Mouse (Mus musculus) lung, embryonic 14.5 days (tissue): ENCODE measurements around the gene Bmp2k. TPM values are rescaled to one million over a fixed set of nuclear protein-coding genes. Genes with fewer than 3 reads are reported as not detected.
A peak's percentile ranks its signal among the peaks of the same experiment; 100 is the strongest.

Source experiments
- ATAC-seq: fragments of 200-750 bp; cut with Nextera tagmentation; 2 replicates; pipeline ENCODE4 v1.8.0; 2017; ENCODE audit warnings: mild to moderate bottlenecking, moderate TSS enrichment, moderate library complexity; ENCODE audit not compliant: insufficient read depth
- DNase-seq: peaks from one replicate; pipeline ENCODE4 v3.0.0-alpha.2; 2015
- H3K27ac ChIP-seq: fragments of 300-500 bp; sonication (generic); 2 replicates; pipeline ENCODE4 v1.5.1; 2014; ENCODE audit warnings: low read depth, mild to moderate bottlenecking, moderate library complexity
- H3K27me3 ChIP-seq: fragments of 300-500 bp; sonication (generic); 2 replicates; pipeline ENCODE4 v1.6.1; 2014; ENCODE audit warnings: low read length, control low read depth; ENCODE audit not compliant: insufficient read depth
- H3K36me3 ChIP-seq: fragments of 300-500 bp; sonication (generic); 2 replicates; pipeline ENCODE4 v1.6.1; 2014; ENCODE audit warnings: control low read depth; ENCODE audit not compliant: insufficient read depth
- H3K4me1 ChIP-seq: fragments of 300-500 bp; sonication (generic); 2 replicates; pipeline ENCODE4 v1.6.1; 2014; ENCODE audit warnings: antibody characterized with exemption, control low read depth; ENCODE audit not compliant: insufficient read depth
- H3K4me2 ChIP-seq: fragments of 300-500 bp; sonication (generic); 2 replicates; pipeline ENCODE4 v1.6.1; 2014; ENCODE audit warnings: mild to moderate bottlenecking
- H3K4me3 ChIP-seq: fragments of 300-500 bp; sonication (generic); 2 replicates; pipeline ENCODE4 v1.5.1; 2014; ENCODE audit warnings: low read depth, low read length
- H3K9ac ChIP-seq: fragments of 300-500 bp; sonication (generic); 2 replicates; pipeline ENCODE4 v1.6.1; 2014
- H3K9me3 ChIP-seq: fragments of 300-500 bp; sonication (generic); 2 replicates; pipeline ENCODE4 v1.6.1; 2016; ENCODE audit warnings: low read depth, low read length, control low read depth
- CTCF ChIP-seq: IDR thresholded peaks from 2 replicates; pipeline ENCODE4 v1.5.1; 2016; ENCODE audit warnings: antibody characterized with exemption, low read depth
- WGBS: fragments of 180-500 bp; shearing (Covaris S2); extraction: QIAGEN DNeasy Blood & Tissue Kit; methylation state at CpG from one replicate; pipeline ENCODE4 v1.1.7; 2014; 5-methylcytosine and 5-hydroxymethylcytosine counted together
- polyA plus RNA-seq: library from polyadenylated mRNA; unstranded; fragments of >200 nt; fragmentation: Nextera tagmentation; extraction: Ambion mirVana; gene quantifications from 2 replicates; pipeline ENCODE4 v1.2.1, GENCODE M21; 2014

The Bmp2k gene
- polyA plus RNA-seq, 1 experiment from 2014 or later = 11.0 TPM

- no peak overlapping the region for H3K27ac ChIP-seq
- no peaks in the 10 kb centered on the region for H3K4me1 ChIP-seq
- no peaks in the 10 kb centered on the region for H3K27me3 ChIP-seq
- no peak overlapping the region for H3K4me2 ChIP-seq
- H3K9ac ChIP-seq = no peak overlapping the region
- H3K9me3 ChIP-seq = no peaks in the 10 kb centered on the region
- H3K4me3 ChIP-seq = no peak overlapping the region
- no peak for TF ChIP-seq CTCF
- WGBS = 46% methylated on average over 3 of the region's 3 CpGs
- no peak for ATAC-seq
- no peak for DNase-seq
- H3K36me3 ChIP-seq = no peaks in the 10 kb centered on the region
These were observed 23.8 kb upstream of the Bmp2k start for GRCm38 (mm10) chr5:96973714-96974113.

GRCm38 (mm10) chr5:96974661-96975060, 22.8 kb upstream of the Bmp2k start:
- Histone ChIP-seq H3K27ac (no peak overlapping the region), H3K36me3 (no peaks in the 10 kb centered on the region), H3K4me2 (no peak overlapping the region), H3K4me1 (no peaks in the 10 kb centered on the region; the same call in 1 of the 2 replicates), H3K9me3 (no peaks in the 10 kb centered on the region), H3K27me3 (no peaks in the 10 kb centered on the region), H3K4me3 (no peak overlapping the region), H3K9ac (no peak overlapping the region)
- ATAC-seq (no peak), DNase-seq (no peak)
- no peak for TF ChIP-seq CTCF
- WGBS = 16% methylated on average over 1 of the region's 1 CpGs

- WGBS = 68% methylated on average over 3 of the region's 3 CpGs
- Histone ChIP-seq H3K27me3 (no peaks in the 10 kb centered on the region), H3K9me3 (no peaks in the 10 kb centered on the region), H3K4me2 (no peak overlapping the region), H3K27ac (no peak overlapping the region), H3K36me3 (no peaks in the 10 kb centered on the region), H3K4me3 (no peak overlapping the region), H3K4me1 (no peaks in the 10 kb centered on the region; the same call in 1 of the 2 replicates), H3K9ac (no peak overlapping the region)
- no peak for TF ChIP-seq CTCF
- no peak for DNase-seq
- ATAC-seq = no peak
These were observed 22.4 kb upstream of the Bmp2k start for GRCm38 (mm10) chr5:96975112-96975511.

GRCm38 (mm10) chr5:96976150-96976549, 21.3 kb upstream of the Bmp2k start:
- no peak for TF ChIP-seq CTCF
- Histone ChIP-seq H3K9ac (no peak overlapping the region), H3K27me3 (no peaks in the 10 kb centered on the region), H3K4me3 (no peak overlapping the region), H3K36me3 (no peaks in the 10 kb centered on the region), H3K4me2 (no peak overlapping the region), H3K4me1 (no peaks in the 10 kb centered on the region; the same call in 1 of the 2 replicates), H3K27ac (no peak overlapping the region), H3K9me3 (no peaks in the 10 kb centered on the region)
- ATAC-seq (no peak), DNase-seq (no peak)
- 91% methylated on average over 3 of the region's 3 CpGs for WGBS

GRCm38 (mm10) chr5:96979296-96980007, 18.0 kb upstream of the Bmp2k start:
- no peaks in the 10 kb centered on the region for H3K36me3 ChIP-seq
- H3K9me3 ChIP-seq = no peaks in the 10 kb centered on the region
- H3K4me1 ChIP-seq = no peaks in the 10 kb centered on the region; the same call in 1 of the 2 replicates
- H3K4me2 ChIP-seq = peak overlapping the region; percentile 43
- DNase-seq (peak; percentile 41), ATAC-seq (peak; percentile 39; the same call in 1 of the 2 replicates)
- no peak for TF ChIP-seq CTCF
- 11% methylated on average over 13 of the region's 13 CpGs for WGBS
- no peak overlapping the region for H3K4me3 ChIP-seq
- H3K27me3 ChIP-seq = no peaks in the 10 kb centered on the region
- no peak overlapping the region for H3K9ac ChIP-seq
- H3K27ac ChIP-seq = no peak overlapping the region

- Histone ChIP-seq H3K4me1 (no peaks in the 10 kb centered on the region; the same call in 1 of the 2 replicates), H3K9me3 (no peaks in the 10 kb centered on the region), H3K4me2 (peak overlapping the region; percentile 43), H3K4me3 (no peak overlapping the region), H3K27ac (no peak overlapping the region), H3K27me3 (no peaks in the 10 kb centered on the region), H3K36me3 (no peaks in the 10 kb centered on the region), H3K9ac (no peak overlapping the region)
- peak; percentile 31 for DNase-seq
- ATAC-seq = peak; percentile 54; the same call in 1 of the 2 replicates
- WGBS = 14% methylated on average over 15 of the region's 15 CpGs
- TF ChIP-seq CTCF = no peak
These were observed 17.4 kb upstream of the Bmp2k start for GRCm38 (mm10) chr5:96980008-96980634.

GRCm38 (mm10) chr5:96981987-96982386, 15.5 kb upstream of the Bmp2k start:
- H3K27me3 ChIP-seq = no peaks in the 10 kb centered on the region
- no peak for TF ChIP-seq CTCF
- H3K36me3 ChIP-seq = no peaks in the 10 kb centered on the region
- 39% methylated on average over 3 of the region's 3 CpGs for WGBS
- ATAC-seq = no peak
- no peaks in the 10 kb centered on the region for H3K9me3 ChIP-seq
- H3K9ac ChIP-seq = no peak overlapping the region
- no peak overlapping the region for H3K4me2 ChIP-seq
- no peak overlapping the region for H3K27ac ChIP-seq
- no peak overlapping the region for H3K4me3 ChIP-seq
- H3K4me1 ChIP-seq = no peaks in the 10 kb centered on the region; the same call in 1 of the 2 replicates
- DNase-seq = no peak
